In the genomic region with DNA sequence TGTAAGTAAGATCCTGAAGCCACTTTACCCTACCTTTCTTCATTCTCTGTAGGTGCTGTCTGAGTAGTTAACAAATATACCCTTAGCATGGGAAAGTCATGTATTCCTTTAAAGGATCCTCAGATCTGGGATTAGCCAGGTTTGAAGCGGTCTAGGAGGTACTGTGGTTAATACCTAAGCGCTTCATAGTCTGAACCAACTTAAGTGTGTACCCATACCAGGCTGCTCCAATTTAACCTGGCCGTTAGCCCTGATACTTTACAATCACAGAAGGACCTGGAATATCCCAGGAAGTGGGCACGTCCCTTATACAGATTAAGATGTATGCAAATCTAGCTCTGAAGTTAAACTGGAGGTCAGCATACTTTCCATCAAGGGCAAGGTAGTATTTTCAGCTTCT, we compare ENCODE assay signal across 16 mouse cellular contexts.
"Had no signal": no experiment of that assay in that cellular context is flagged by ENCODE, and none has a peak within 500 bp of the region (broad histone marks: within the 10 kb centered on the region; RNA-seq: fewer than 3 reads in every experiment).

No protein-coding gene starts in this region.

- H3K4me2 ChIP-seq: lung, embryonic 15.5 days; midbrain, embryonic 11.5 days; midbrain, embryonic 13.5 days; midbrain, embryonic 15.5 days; neural tube, embryonic 12.5 days; stomach, embryonic 15.5 days had no signal

- H3K27ac ChIP-seq: liver, embryonic 14.5 days; lung, embryonic 15.5 days; macrophage; midbrain, embryonic 13.5 days; midbrain, embryonic 15.5 days; neural tube, embryonic 12.5 days; stomach, embryonic 15.5 days; stomach, postnatal 0 days had no signal

- ATAC-seq: midbrain, embryonic 13.5 days; midbrain, embryonic 15.5 days had no signal

- H3K4me3 ChIP-seq: lung, embryonic 15.5 days; megakaryocyte, embryonic 14.5 days; midbrain, embryonic 13.5 days; midbrain, embryonic 15.5 days; neural tube, embryonic 12.5 days; stomach, embryonic 15.5 days had no signal

- H3K9me3 ChIP-seq: lung, embryonic 15.5 days; megakaryocyte, embryonic 14.5 days; midbrain, embryonic 13.5 days; midbrain, embryonic 15.5 days; neural tube, embryonic 12.5 days; stomach, embryonic 15.5 days had no signal

- H3K36me3 ChIP-seq: lung, embryonic 15.5 days; midbrain, embryonic 13.5 days; midbrain, embryonic 15.5 days; neural tube, embryonic 12.5 days; stomach, embryonic 15.5 days had no signal

- H3K4me1 ChIP-seq: midbrain, embryonic 15.5 days; neural tube, embryonic 12.5 days had no signal

- H3K27me3 ChIP-seq: lung, embryonic 15.5 days; megakaryocyte, embryonic 14.5 days; midbrain, embryonic 13.5 days; midbrain, embryonic 15.5 days; neural tube, embryonic 12.5 days; stomach, embryonic 15.5 days had no signal

- H3K9ac ChIP-seq: liver, embryonic 14.5 days; lung, embryonic 15.5 days; midbrain, embryonic 13.5 days; midbrain, embryonic 15.5 days; neural tube, embryonic 12.5 days; stomach, embryonic 15.5 days had no signal

- DNase-seq: lung, adult 2 months; lung, postnatal 10 days; right cerebral cortex, postnatal 14 days; thymus, adult 2 months; thymus, postnatal 25 days; thymus, postnatal 4 days had no signal
